Mouse (Mus musculus): ENCODE results near the gene 6430548M08Rik. TPM values are rescaled to one million over a fixed set of nuclear protein-coding genes. Genes with fewer than 3 reads are reported as not detected.

Gene 6430548M08Rik
- total RNA-seq, 2 experiments from 2014 or later = 19.3 to 23.8 TPM

GRCm38 (mm10) chr8:120184366-120184765, 70.4 kb downstream of the 6430548M08Rik start:
- DNase-seq = peak; percentile 75

- peak; percentile 71 for DNase-seq
Observed at GRCm38 (mm10) chr8:120184850-120185792, 71.2 kb downstream of the 6430548M08Rik start.

GRCm38 (mm10) chr8:120186454-120186853, 72.5 kb downstream of the 6430548M08Rik start:
- peak; percentile 59 for DNase-seq

GRCm38 (mm10) chr8:120188510-120188909, 74.6 kb downstream of the 6430548M08Rik start:
- DNase-seq = peak; percentile 78

GRCm38 (mm10) chr8:120189440-120189839, 75.5 kb downstream of the 6430548M08Rik start:
- no peak for DNase-seq

GRCm38 (mm10) chr8:120190107-120190809, 76.3 kb downstream of the 6430548M08Rik start:
- DNase-seq = no peak

GRCm38 (mm10) chr8:120190810-120191413, 77.0 kb downstream of the 6430548M08Rik start:
- peak; percentile 98 for DNase-seq

GRCm38 (mm10) chr8:120191633-120192032, 77.7 kb downstream of the 6430548M08Rik start:
- DNase-seq = peak; percentile 49

- DNase-seq = no peak
Observed at GRCm38 (mm10) chr8:120192118-120192517, 78.2 kb downstream of the 6430548M08Rik start.

- DNase-seq = no peak
Observed at GRCm38 (mm10) chr8:120201351-120201750, 87.4 kb downstream of the 6430548M08Rik start.

GRCm38 (mm10) chr8:120202546-120202945, 88.6 kb downstream of the 6430548M08Rik start:
- DNase-seq = peak; percentile 67

- peak; percentile 69 for DNase-seq
Observed at GRCm38 (mm10) chr8:120204736-120205360, 90.9 kb downstream of the 6430548M08Rik start.

- DNase-seq = no peak
Observed at GRCm38 (mm10) chr8:120205916-120206315, 92.0 kb downstream of the 6430548M08Rik start.

GRCm38 (mm10) chr8:120207364-120207763, 93.4 kb downstream of the 6430548M08Rik start:
- no peak for DNase-seq

- DNase-seq = no peak
Observed at GRCm38 (mm10) chr8:120208113-120208512, 94.2 kb downstream of the 6430548M08Rik start.

- no peak for DNase-seq
Observed at GRCm38 (mm10) chr8:120211345-120211744, 97.4 kb downstream of the 6430548M08Rik start.

GRCm38 (mm10) chr8:120212596-120212995, 98.6 kb downstream of the 6430548M08Rik start:
- DNase-seq = no peak

GRCm38 (mm10) chr8:120213229-120213628, 99.3 kb downstream of the 6430548M08Rik start:
- no peak for DNase-seq

GRCm38 (mm10) chr8:120213939-120214338, 100.0 kb downstream of the 6430548M08Rik start:
- DNase-seq = peak; percentile 74

Data from heart, postnatal 4 days (tissue).